Mouse (Mus musculus): ENCODE measurements around the gene Fmnl1. TPM values are rescaled to one million over a fixed set of nuclear protein-coding genes. Genes with fewer than 3 reads are reported as not detected.

Fmnl1 gene
- total and polyA plus RNA-seq, 2 experiments from 2014 or later, result 6.9 to 15.5 TPM

DNA sequence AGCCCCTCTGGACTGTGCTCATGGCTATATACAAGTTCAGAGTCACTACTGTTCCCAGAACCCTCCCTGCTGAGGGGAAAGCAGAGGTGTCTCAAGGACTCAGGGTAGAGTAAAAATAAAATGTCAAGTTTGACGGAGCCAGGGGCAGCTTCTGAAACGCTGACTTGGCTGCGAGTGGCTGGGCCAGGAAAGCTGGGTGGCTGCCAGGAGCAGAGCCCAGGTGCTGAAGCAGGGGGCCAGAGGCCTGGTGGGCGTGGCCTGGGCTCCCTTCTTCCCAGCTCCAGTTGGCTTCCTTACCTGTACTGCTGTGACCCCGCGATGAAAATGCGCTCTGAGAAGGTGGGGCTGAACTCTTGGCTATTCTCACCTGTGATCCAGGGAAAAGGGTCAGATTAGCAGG is 69.8 kb downstream of the Fmnl1 start:
- TF ChIP-seq CTCF (IDR thresholded peaks at IDR 0.05; ENCODE audit: low read depth), result no peak
- WGBS, result 41% methylated on average over 7 of the region's 7 CpGs
- H3K27me3 ChIP-seq (ENCODE audit: insufficient read depth, low read length), result no peaks in the 10 kb centered on the region
- H3K9me3 ChIP-seq (ENCODE audit: low read length), result no peaks in the 10 kb centered on the region
- peaks cover 13% of the 10 kb centered on the region; the same call in 1 of the 2 replicates for H3K36me3 ChIP-seq (ENCODE audit: insufficient read depth, low read length)
- peaks cover 6% of the 10 kb centered on the region; the same call in 1 of the 2 replicates for H3K4me1 ChIP-seq (ENCODE audit: insufficient read depth, low read length)
- ATAC-seq, result no peak
- no peak overlapping the region for H3K4me3 ChIP-seq (ENCODE audit: low read length)
- DNase-seq (ENCODE audit: low spot score), result no peak
- no peak overlapping the region for H3K9ac ChIP-seq (replicated peaks; ENCODE audit: low read length)
- H3K27ac ChIP-seq, result no peak overlapping the region; the same call in 1 of the 2 replicates
- H3K4me2 ChIP-seq (ENCODE audit: low read depth, low read length), result no peak overlapping the region

DNA sequence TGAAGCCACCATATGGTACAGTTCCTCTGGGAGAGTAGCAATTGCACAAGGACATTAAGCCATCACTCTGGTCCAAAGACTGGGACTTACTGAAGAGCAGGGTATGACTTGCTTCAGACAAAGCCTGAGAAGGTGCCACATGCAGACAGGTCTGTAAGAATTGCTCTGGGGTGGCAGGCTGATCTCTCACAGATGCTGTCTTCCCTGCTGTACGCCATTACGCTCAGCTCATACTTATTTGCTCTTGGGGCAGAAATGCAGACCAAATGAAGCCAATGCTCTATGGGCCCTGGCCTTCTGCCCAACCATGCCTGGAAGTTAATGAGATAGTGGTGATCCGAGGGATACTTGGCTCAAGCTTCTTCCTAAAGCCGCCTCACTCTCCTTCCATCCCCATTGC is 73.9 kb downstream of the Fmnl1 start:
- 41% methylated on average over 4 of the region's 4 CpGs for WGBS
- Histone ChIP-seq H3K9me3 (ENCODE audit: low read length) (no peaks in the 10 kb centered on the region), H3K27ac (peak overlapping the region; percentile 68), H3K4me2 (ENCODE audit: low read depth, low read length) (no peak overlapping the region), H3K4me3 (ENCODE audit: low read length) (no peak overlapping the region), H3K9ac (replicated peaks; ENCODE audit: low read length) (no peak overlapping the region), H3K27me3 (ENCODE audit: insufficient read depth, low read length) (no peaks in the 10 kb centered on the region), H3K36me3 (ENCODE audit: insufficient read depth, low read length) (no peaks in the 10 kb centered on the region), H3K4me1 (ENCODE audit: insufficient read depth, low read length) (peaks cover 37% of the 10 kb centered on the region)
- peak; percentile 74 for DNase-seq (ENCODE audit: low spot score)
- no peak for ATAC-seq
- TF ChIP-seq CTCF (IDR thresholded peaks at IDR 0.05; ENCODE audit: low read depth), result no peak

DNA sequence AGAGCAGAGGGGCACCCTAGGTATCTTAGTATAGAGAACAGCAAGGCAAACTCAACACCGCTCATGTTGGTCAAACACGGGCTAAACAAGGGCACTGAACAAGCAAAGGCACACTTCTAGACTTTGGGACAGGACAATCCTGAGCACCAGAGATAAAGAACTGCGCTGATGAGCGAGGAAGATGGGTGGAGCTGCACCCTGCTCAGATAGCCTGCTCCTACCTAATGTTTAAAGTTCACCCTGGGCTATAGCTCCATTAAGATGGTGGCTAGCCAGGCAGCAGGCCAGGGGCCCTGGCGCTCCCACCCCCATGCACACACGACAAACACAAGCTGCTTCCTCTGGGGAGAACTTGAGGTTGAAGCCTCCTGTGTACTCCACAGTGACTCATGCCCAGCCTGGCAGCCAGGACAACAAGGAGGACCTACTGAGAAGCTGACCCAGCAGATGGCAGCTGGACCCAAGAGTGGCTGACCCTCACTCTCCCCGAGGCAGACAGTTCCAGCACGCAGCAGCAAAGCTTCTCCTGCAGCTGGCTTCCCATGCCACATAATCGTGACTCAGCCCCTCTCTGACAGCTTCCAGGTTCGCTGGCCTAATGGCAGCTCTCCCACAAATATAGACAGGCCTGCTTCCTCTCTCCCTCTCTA is 75.3 kb downstream of the Fmnl1 start:
- DNase-seq (ENCODE audit: low spot score) (peak; percentile 29), ATAC-seq (peak; percentile 11; the same call in 1 of the 2 replicates)
- Histone ChIP-seq H3K4me2 (ENCODE audit: low read depth, low read length) (no peak overlapping the region), H3K27me3 (ENCODE audit: insufficient read depth, low read length) (no peaks in the 10 kb centered on the region), H3K4me1 (ENCODE audit: insufficient read depth, low read length) (peaks cover 33% of the 10 kb centered on the region), H3K9ac (replicated peaks; ENCODE audit: low read length) (no peak overlapping the region), H3K4me3 (ENCODE audit: low read length) (no peak overlapping the region), H3K36me3 (ENCODE audit: insufficient read depth, low read length) (no peaks in the 10 kb centered on the region), H3K27ac (peak overlapping the region; percentile 54), H3K9me3 (ENCODE audit: low read length) (no peaks in the 10 kb centered on the region)
- 62% methylated on average over 10 of the region's 10 CpGs for WGBS
- TF ChIP-seq CTCF (IDR thresholded peaks at IDR 0.05; ENCODE audit: low read depth), result no peak

DNA sequence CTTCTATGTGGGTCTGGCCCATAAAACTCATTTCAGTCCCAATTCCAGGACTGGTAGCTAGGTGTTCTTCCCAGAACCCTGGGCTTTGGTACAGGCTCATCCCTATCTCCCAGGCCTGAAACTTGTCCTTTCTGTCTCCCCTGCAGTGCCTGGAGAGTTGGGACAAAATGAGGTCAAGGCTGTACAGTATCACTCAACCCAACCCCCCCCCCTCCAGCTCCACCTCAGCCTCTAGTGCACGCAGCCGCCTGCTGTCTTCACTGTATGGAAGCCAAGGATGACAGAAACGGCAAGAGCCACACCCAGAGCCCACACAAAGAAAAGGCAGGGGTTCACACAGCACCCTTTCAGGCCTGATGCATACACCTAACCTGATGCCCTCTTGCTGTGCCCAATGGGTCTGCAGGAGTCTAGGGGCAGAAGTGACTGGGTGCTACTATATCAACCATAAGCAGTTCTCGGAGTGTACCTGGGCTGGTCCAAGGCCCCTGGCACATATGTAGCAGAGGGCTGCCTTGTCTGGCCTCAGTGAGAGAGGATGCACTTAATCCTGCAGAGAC is 75.9 kb downstream of the Fmnl1 start:
- H3K36me3 ChIP-seq (ENCODE audit: insufficient read depth, low read length), result no peaks in the 10 kb centered on the region
- H3K9ac ChIP-seq (replicated peaks; ENCODE audit: low read length), result no peak overlapping the region
- no peak overlapping the region for H3K4me3 ChIP-seq (ENCODE audit: low read length)
- TF ChIP-seq CTCF (IDR thresholded peaks at IDR 0.05; ENCODE audit: low read depth), result no peak
- peak overlapping the region; percentile 54 for H3K27ac ChIP-seq
- WGBS, result 52% methylated on average over 4 of the region's 4 CpGs
- peak; percentile 10; the same call in 1 of the 2 replicates for ATAC-seq
- no peak overlapping the region for H3K4me2 ChIP-seq (ENCODE audit: low read depth, low read length)
- no peaks in the 10 kb centered on the region for H3K9me3 ChIP-seq (ENCODE audit: low read length)
- no peak for DNase-seq (ENCODE audit: low spot score)
- peaks cover 32% of the 10 kb centered on the region for H3K4me1 ChIP-seq (ENCODE audit: insufficient read depth, low read length)
- H3K27me3 ChIP-seq (ENCODE audit: insufficient read depth, low read length), result no peaks in the 10 kb centered on the region

DNA sequence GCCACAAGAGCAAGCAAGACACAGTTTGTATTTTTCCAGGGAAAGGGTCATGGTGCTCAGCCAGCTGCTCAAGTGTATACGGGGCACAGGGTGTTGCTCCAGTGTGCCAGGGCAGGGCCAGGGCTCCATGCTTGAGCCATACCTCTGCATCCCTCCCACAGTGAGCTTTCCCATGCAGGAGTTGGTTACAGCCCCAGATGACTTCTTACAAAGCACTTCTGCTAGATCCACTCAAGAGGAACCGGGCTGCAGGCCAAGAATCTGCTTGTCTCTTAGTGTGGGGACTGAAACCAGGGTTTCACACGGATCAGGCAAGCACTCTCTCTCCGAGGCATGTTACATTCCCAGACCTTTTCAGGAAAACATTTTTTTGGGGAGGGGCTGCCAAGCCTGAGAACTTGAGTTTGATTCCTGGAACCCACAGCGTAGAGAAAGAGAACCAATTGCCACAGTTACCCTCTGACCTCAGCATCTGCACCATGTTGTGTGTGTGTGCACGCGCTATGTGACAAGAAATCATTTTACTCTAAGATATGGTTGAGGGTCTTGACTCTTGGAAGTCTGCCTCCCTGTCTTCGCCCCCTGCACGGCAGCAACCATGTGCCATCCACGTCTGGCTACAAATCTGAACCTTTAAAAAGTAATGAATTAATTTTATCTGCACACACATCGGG is 76.7 kb downstream of the Fmnl1 start:
- Histone ChIP-seq H3K9me3 (ENCODE audit: low read length) (no peaks in the 10 kb centered on the region), H3K9ac (replicated peaks; ENCODE audit: low read length) (no peak overlapping the region), H3K27ac (peak overlapping the region; percentile 64; the same call in 1 of the 2 replicates), H3K4me1 (ENCODE audit: insufficient read depth, low read length) (peaks cover 32% of the 10 kb centered on the region), H3K4me3 (ENCODE audit: low read length) (no peak overlapping the region), H3K27me3 (ENCODE audit: insufficient read depth, low read length) (no peaks in the 10 kb centered on the region), H3K4me2 (ENCODE audit: low read depth, low read length) (no peak overlapping the region), H3K36me3 (ENCODE audit: insufficient read depth, low read length) (no peaks in the 10 kb centered on the region)
- DNase-seq (ENCODE audit: low spot score) (peak; percentile 90), ATAC-seq (peak; percentile 73)
- no peak for TF ChIP-seq CTCF (IDR thresholded peaks at IDR 0.05; ENCODE audit: low read depth)
- WGBS, result 39% methylated on average over 11 of the region's 11 CpGs

Other genes with a start within 250 kb of the Fmnl1 start
- 9.2 and 11.7 TPM in 2 replicates for gene Kif18b, start 246.0 kb upstream of the Fmnl1 start, total RNA-seq (2014; rRNA removed)
- gene Kif18b, start 246.0 kb upstream of the Fmnl1 start, polyA plus RNA-seq (2015; fragmentation: Nextera tagmentation; extraction: Ambion mirVana), result 1.9 and 2.1 TPM in 2 replicates
- gene C1ql1, start 224.4 kb upstream of the Fmnl1 start, total RNA-seq (2014; rRNA removed), result 61.0 and 65.6 TPM in 2 replicates
- gene C1ql1, start 224.4 kb upstream of the Fmnl1 start, polyA plus RNA-seq (2015; fragmentation: Nextera tagmentation; extraction: Ambion mirVana), result 16.9 and 18.9 TPM in 2 replicates
- gene Nmt1, start 142.9 kb upstream of the Fmnl1 start, total RNA-seq (2014; rRNA removed), result 61.0 and 71.5 TPM in 2 replicates
- gene Nmt1, start 142.9 kb upstream of the Fmnl1 start, polyA plus RNA-seq (2015; fragmentation: Nextera tagmentation; extraction: Ambion mirVana), result 39.8 and 45.3 TPM in 2 replicates
- 176 and 187 TPM in 2 replicates for gene Dcakd, start 142.8 kb upstream of the Fmnl1 start, total RNA-seq (2014; rRNA removed)
- gene Dcakd, start 142.8 kb upstream of the Fmnl1 start, polyA plus RNA-seq (2015; fragmentation: Nextera tagmentation; extraction: Ambion mirVana), result 138 and 149 TPM in 2 replicates
- 9.4 and 13.8 TPM in 2 replicates for gene Plcd3, start 69.4 kb upstream of the Fmnl1 start, total RNA-seq (2014; rRNA removed)
- 3.9 and 4.8 TPM in 2 replicates for gene Plcd3, start 69.4 kb upstream of the Fmnl1 start, polyA plus RNA-seq (2015; fragmentation: Nextera tagmentation; extraction: Ambion mirVana)
- gene Acbd4, start 69.4 kb upstream of the Fmnl1 start, total RNA-seq (2014; rRNA removed), result 13.2 and 19.0 TPM in 2 replicates
- gene Acbd4, start 69.4 kb upstream of the Fmnl1 start, polyA plus RNA-seq (2015; fragmentation: Nextera tagmentation; extraction: Ambion mirVana), result 18.5 and 20.8 TPM in 2 replicates
- 15.1 and 15.8 TPM in 2 replicates for gene Hexim1, start 54.9 kb upstream of the Fmnl1 start, total RNA-seq (2014; rRNA removed)
- 4.4 and 5.1 TPM in 2 replicates for gene Hexim1, start 54.9 kb upstream of the Fmnl1 start, polyA plus RNA-seq (2015; fragmentation: Nextera tagmentation; extraction: Ambion mirVana)
- 28.9 and 40.4 TPM in 2 replicates for gene Hexim2, start 38.7 kb upstream of the Fmnl1 start, total RNA-seq (2014; rRNA removed)
- 30.2 and 30.7 TPM in 2 replicates for gene Hexim2, start 38.7 kb upstream of the Fmnl1 start, polyA plus RNA-seq (2015; fragmentation: Nextera tagmentation; extraction: Ambion mirVana)
- gene 1700023F06Rik, start 37.5 kb downstream of the Fmnl1 start, total RNA-seq (2014; rRNA removed), result not detected in 2 replicates
- gene 1700023F06Rik, start 37.5 kb downstream of the Fmnl1 start, polyA plus RNA-seq (2015; fragmentation: Nextera tagmentation; extraction: Ambion mirVana), result 3.7 and 4.7 TPM in 2 replicates
- 1.4 and 1.5 TPM in 2 replicates for gene Spata32, start 47.3 kb downstream of the Fmnl1 start, total RNA-seq (2014; rRNA removed)
- gene Spata32, start 47.3 kb downstream of the Fmnl1 start, polyA plus RNA-seq (2015; fragmentation: Nextera tagmentation; extraction: Ambion mirVana), result 1.6 TPM in 2 replicates
- gene Map3k14, start 96.4 kb downstream of the Fmnl1 start, total RNA-seq (2014; rRNA removed), result 6.7 and 9.3 TPM in 2 replicates
- 1.2 and 1.5 TPM in 2 replicates for gene Map3k14, start 96.4 kb downstream of the Fmnl1 start, polyA plus RNA-seq (2015; fragmentation: Nextera tagmentation; extraction: Ambion mirVana)
- gene Arhgap27, start 192.6 kb downstream of the Fmnl1 start, total RNA-seq (2014; rRNA removed), result 7.7 and 12.2 TPM in 2 replicates
- 5.5 and 5.9 TPM in 2 replicates for gene Arhgap27, start 192.6 kb downstream of the Fmnl1 start, polyA plus RNA-seq (2015; fragmentation: Nextera tagmentation; extraction: Ambion mirVana)
- 8.2 and 9.4 TPM in 2 replicates for gene Plekhm1, start 241.6 kb downstream of the Fmnl1 start, total RNA-seq (2014; rRNA removed)
- gene Plekhm1, start 241.6 kb downstream of the Fmnl1 start, polyA plus RNA-seq (2015; fragmentation: Nextera tagmentation; extraction: Ambion mirVana), result 4.9 and 6.3 TPM in 2 replicates